Mouse (Mus musculus): Measurements from ENCODE around the gene Lpp.

Gene Lpp

DNA sequence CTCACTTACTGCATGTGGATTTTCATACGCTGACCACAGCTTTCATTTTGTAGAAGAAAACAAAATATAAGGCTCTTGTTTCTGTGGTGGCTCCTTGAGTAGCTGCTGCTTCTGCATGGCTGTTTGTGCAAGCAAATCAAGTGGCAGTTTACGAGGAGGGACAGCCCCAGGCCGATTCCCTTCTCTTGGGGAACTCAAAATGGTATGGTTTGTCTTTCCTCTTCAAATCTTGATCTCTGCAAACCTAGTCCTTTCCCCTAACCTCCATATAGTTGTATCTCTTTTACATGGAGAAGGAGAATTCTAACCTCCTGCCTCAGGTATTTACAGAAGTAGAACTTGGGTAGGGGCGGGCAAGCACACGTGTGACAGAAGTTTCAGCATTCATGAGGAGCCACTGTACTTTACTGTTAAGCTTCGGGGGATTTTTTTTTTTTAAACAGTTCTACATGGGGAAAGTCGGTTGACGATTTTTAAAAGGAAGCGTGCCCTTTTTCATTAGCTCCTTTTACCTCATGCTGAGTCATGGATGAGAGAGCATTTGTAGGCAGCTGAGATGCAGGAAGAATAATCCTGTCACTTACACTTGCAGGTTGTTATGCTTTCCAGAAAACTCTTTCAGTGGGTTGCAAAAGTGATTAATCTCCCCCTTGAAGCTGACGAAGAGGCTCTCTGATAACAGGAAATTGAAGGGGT, 344.2 kb downstream of the Lpp start:
- no peak for DNase-seq

DNA sequence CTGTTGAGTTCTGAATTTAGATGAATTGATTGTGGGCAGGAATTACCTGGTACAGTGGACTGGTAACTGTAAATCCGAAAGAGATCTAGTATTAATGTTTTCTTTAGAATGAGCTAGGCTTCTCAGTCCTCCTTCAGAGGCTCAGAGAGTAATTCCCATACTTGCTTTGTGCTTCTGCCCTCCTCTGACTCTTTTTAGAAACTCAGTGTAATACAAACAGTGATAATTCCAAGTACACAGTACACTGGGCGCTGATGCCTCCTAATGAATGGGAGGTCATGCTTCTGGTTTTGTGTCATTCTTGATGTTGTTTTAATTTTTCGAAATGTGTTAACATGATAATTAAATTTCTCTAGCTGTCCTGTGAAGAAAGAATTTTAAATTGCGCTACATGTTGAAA, 347.4 kb downstream of the Lpp start:
- no peak for DNase-seq

DNA sequence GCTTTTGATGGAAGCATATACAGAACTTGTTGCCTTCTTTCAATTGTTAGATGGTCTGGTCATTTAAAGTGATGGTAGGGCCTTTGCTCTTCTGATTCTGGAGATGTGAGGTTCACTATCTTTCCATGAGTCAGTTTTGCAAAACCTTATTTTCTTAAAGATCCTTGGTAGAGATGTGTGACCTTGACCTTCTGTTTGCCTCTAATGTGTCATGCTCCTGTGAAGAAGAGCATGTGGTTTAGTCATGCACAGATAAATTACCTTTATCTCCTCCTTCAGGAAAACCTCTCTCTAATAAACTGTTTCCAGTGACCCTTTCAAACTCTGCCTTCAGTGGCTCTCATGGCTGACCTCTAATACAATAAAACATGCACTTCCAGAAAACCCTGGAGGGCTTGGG, 356.5 kb downstream of the Lpp start:
- DNase-seq, result no peak

DNA sequence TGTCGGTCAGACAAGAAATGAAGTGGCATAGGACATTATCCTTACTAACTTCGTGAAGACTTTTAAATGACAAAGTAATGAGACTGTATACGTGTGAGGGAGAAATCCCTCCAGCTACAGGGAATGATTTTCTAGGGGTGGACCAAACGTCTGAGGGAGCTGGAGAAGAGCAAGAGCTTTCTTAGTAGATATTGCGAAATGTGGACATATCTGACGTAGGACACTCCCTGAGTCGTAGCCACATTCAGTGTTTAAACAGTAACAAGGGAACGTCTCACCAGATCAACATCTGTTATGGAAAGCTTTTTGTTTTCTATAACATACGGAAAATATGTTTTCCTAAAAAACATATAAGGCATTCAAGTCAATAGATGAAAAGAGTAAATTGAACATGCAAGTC, 362.8 kb downstream of the Lpp start:
- DNase-seq, result no peak

DNA sequence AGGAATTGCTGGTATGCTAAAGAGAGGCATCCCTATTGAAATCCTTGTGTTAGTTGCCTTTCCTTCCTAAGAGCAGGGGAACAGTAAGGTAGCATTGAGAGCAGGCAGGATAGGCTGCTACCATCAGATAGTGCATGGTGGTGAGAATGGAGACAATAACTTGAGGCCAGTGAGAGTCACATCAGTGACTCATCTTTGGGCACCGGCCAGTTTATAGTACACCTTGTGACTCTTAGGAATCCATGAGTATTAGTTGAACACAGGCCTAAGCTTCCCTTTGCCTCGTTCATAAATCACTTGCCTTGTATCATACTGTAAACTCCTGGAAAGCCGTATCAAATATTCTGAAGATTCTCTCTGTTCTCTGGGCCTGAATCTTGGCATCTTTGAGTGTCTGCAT, 372.7 kb downstream of the Lpp start:
- peak in 1 of 2 experiments; percentile 38 for DNase-seq

DNA sequence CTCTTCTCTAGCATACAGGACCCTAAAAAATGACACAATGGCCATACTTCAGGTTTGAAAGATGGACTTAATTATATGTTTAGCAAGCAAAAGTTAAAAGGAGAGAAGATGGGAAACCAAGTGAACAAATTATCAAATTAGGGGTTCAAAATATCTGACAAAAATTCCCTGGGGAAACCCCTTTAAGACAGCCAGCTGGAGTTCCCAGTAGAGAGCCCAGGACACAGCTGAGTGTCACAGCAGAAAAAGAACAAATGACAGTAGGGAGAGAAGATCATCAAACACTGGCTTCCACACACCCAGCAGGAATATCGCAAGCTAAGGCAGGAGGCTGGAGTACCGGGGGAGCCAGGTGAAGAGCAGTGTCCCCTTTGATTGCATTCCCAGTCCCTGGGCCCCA, 373.3 kb downstream of the Lpp start:
- no peak for DNase-seq

DNA sequence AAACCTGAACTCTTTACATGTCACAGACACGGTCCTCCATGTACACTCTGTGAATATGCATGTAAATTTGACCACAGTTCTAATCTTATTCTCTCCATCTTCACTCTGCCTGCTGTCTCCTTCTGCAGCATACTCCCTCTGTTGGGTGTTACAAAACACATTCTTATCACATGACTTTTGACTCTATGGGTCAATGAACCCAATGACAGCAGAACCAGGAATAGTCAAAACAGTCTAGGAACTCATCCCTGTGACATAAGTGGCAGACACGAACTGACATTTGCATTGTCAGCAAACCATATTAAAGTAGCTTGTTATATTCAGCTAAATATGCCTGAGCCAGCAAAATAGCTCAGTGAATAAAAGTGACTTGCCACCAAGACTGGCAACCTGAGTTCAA, 383.7 kb downstream of the Lpp start:
- no peak for DNase-seq

DNA sequence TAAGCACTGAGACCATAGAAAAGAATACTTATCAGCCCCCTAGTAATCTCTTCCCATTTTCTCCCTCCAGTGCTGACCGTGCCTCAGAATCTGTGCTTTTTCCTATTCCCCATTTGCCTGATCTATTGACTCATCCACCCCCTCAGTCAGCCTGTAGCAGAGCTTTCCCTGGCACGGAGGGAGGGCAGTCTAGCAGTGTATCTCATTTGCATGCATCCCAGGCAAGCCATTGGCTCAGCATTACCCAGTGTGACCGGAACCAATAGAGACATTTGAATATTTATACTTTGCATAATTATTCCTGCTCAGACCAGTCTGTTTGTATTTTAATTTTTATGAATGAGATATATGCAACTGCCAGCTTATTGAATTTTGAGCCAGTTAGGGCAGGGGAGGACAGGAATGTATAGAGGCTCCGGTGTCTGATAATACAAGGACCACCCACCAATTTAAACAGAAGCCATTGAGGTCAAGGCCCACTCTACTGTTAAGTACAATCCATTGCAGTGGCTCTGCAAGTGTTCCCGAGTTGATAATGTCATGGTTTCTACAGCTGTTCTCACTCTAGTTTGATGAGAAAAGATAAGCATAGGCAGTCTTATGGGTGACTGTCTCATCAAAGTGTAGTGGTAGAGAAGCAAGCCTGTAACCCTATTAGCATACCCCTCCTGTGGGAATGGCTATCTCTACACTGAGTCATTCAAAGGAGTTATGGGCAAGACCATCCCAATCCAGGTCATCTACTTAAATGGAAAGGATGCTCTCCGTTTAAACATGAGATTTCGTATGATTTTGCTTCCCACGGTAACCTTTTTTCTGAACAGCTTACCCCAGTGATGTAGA, 385.3 kb downstream of the Lpp start:
- no peak for DNase-seq

DNA sequence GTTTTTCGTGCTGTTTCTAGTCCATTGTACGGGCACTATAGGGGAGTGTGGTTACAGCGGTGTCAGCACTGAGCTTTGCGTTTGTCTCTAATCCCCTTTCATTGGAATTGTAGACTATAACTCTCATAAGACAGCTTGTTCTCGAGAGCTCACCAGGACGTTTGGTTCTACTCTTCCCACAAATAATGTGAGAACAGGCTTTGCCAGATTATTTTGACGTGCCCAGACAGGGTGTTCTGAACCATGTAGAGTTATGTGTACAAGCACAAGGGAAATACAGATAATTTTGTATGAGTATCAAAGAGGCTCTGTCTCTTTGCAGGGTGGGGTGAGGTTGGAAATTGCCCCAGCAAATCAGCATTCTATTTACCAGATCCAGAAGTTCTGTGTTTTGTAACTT, 387.2 kb downstream of the Lpp start:
- DNase-seq, result no peak

DNA sequence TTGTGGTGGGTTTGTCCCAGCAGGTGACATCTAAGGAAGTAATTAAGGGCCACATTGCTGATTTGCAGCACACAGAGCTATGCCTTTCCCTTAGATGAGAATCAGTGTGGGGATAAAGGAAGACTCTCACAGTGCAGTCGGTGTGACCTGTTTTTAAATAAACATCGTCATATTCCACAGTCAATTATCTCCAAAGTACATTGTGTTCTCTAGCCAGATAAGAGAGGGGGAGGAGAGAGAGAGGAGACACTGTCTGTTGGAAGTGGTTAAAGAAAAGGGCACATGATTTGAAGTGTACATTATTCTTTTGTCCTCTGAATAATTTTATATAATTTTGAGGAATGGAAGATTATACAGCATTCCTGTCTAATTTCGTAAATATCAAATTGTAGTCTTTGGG, 388.6 kb downstream of the Lpp start:
- no peak for DNase-seq

DNA sequence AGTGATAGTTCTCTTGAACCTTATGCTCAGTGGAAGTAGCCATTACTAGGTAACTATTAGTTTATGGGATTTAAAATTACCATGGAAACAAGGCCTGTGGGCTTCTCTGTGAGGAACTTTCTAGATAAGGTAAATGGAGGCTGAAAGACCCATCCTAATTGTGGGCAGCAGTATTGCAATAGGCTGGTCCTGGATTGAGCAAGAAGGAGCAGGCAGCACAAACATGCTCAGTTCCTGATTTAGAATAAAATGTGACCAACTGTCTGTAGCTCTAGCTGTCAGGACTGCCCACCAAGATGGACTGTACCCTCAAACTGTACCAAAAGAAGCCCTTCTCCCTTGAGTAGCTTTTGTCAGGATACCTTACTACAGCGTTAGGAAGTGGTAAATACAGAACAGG, 392.3 kb downstream of the Lpp start:
- no peak for DNase-seq

DNA sequence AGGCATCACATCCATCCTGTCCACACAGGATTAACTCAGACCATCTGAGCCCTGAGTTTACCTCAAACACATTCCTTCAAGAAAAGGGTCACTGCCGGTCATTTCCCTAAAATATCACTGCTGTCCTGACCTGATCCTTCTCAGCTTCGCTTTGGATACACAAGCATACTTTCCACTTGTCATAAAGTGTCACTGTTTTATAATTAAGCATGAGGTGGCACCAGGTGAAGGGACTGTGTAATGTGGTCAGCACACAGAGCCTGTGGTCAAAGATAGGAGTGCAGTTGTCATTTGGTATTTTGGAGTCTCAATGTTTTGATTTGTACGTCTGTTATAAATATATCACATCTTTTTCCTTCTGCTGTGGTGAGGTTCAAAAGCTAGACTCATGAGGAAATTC, 395.7 kb downstream of the Lpp start:
- DNase-seq, result no peak

DNA sequence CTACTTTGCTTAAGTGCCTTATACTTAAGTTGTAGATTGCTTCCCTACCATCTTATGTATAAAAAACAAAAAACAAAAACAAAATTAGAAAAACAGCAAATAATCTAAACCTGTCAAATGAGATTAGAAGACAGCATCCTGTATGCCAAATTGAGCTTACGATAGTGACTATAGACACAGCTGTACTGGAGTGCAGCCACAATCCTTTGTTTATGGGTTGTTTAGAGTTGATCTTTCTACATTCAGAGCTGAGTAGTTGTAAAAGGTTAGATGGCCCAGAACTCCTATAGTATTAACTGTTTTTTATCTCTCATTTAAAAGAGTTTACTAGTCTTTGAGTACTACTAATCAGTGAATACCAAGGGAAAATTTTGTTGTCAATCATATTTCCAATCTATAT, 398.1 kb downstream of the Lpp start:
- no peak for DNase-seq

DNA sequence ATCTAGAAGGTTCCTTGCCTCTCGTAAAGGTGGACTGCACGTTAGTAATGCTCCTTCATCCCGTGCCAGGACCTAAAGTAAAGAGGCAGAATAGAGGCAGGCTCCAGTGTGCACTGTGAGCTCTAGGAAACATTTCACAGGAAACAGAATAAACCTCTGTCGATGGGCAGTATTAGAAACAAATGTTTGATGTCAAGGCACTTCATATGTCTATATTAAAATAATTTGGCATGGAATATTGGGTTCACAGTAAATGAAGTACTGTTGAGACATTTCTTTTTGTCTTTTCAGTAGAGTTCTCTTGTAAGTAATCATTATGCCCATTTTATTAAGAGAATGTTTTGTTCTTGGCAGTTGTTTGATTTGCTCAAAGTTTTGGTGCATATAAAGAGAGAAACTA, 398.7 kb downstream of the Lpp start:
- DNase-seq, result no peak

DNA sequence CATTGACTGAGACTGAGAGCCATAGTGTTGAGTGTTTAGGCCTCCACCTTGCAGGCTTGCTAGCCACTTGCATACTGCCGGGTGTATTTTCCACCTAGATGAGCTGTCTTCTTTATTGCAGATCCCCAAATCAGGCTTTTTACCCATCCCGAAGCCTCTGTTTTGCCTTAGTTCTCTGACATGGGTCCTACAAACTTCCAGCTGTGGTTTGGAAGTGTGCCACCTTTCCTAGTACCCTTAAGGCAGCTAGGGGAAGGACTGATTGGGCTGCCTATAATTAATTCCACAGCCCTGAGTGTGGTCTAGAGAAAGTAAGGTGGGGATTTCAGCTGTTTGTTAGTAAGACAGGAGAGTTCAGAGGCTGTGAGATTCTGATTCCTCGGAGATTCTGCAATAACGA, 399.5 kb downstream of the Lpp start:
- DNase-seq, result no peak

DNA sequence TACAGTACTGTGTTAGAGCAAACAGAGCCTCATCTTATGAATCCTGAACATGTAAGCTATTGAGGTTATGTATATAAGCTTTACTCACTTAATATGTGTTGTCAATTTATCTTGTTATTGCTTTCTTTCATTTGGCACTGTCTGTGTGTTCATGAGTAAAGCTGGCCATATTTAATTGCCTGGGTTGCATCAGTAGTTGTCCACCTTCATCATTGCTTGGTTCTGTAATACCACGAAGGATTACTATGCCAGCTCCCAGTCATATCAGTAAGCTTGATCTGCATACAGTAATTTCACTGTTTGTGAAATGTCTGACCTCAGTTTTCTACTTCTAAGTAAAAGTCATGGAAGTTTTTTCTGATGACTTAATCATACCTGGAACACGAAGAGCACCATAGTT, 401.4 kb downstream of the Lpp start:
- no peak for DNase-seq

DNA sequence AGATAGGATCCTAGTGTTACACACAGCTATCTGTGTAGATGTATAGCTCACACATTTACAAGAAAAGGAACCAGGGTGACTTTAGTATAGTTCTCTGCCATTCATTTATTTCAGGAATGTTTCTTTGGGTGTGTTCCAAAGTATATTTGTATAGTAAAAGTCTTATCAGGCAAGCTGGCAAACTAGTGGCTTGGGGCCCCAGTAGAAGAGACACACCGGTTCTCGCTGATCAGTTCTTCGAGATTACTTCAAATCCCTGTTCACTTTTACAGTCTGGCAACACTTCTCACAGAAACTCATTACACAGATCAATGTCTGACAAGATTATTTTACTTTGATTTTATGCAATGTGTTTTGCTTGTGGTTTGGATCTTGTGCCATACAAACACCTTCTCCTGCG, 408.0 kb downstream of the Lpp start:
- no peak for DNase-seq

DNA sequence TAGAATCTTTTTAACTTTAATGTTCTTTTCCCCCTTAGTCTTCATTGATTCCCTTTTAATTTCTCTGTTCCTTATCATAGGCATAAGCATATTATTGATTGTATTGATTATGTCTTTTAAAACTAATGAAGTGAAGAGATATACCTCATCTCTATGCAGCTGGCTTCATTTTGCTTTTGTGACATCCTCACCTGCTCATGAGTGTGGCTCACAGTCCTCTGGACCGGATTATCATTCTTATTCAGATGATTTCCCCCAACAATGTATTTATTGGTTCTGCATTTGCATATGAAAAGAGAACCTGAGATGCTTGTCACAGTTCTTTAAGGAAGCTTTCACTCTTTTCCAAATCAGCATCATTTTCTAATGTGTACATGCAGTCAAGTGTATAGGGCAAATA, 408.5 kb downstream of the Lpp start:
- no peak for DNase-seq

DNA sequence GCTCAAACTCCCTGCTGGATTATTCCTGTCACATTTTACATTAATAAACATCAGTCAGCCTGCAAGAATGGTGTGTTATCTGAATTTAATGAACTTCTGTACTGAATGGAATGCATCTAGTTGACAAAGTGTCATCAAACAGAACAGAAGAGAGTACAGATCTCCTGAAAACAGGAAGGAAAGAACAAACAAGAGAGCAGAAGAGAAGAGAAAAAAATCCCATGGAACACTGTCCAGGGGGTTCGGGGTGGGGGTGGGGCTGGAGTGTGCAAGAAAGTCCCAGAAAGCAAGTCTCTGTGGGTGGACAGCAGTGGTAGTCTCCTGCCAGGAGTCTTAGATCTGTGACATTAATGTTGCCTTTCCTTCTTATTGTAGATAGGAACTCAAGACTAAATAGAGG, 412.8 kb downstream of the Lpp start:
- no peak for DNase-seq

DNA sequence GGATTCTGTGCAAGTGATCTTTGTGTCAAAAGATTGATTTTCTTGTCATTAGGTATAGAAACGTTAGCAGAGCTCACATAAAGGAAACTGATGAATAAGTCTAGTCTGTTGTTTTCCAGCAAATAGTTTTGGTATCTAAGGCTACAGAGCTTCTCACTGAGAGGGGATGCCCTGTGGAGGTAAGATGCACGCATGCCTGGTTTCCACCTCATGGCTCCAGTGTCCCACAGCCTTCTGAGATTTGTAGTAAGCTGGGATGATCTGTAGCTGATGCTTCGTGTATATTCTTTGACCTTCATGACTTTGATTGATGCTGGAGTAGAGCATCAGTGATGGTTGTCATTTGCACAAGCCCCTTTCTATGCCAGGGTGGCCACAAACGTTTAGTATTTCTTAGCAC, 414.3 kb downstream of the Lpp start:
- DNase-seq, result no peak

DNA sequence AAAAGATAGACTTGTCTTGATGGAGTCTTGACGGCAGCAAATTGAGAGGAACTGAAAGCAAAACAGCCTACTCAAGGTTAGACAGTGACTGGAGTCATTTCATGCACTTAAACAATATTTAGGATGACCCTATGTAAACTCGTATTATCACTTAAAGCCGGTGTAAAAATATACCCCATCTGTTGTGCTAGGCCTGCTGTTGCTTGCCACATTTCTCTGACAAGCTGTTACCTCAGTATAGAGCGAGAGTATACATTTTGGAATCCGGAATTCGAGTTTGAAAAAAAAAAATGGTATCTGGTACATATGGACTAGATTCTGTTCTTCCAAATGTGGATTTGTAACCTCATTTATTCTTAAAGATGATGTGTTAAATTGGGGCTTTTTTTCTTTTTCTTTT, 416.5 kb downstream of the Lpp start:
- DNase-seq, result no peak

DNA sequence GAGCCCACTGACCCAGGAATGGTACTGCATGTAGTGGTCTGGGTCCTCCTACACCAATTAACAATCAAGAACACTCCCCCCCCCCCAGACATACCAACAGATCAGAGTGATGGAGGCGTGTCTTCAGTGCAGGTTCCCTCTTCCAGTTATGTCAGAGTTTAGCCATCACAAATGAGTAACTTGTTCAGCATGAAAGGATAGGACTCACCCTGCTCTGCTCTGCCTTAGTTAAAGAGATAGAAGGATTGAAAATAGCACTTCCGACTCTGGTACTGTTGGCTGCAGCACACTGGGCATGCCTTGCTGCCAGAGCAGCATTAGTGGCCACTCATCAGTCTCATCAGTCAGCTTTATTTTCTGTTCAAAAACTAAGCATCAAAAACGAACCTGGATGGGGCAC, 423.3 kb downstream of the Lpp start:
- DNase-seq, result no peak

DNA sequence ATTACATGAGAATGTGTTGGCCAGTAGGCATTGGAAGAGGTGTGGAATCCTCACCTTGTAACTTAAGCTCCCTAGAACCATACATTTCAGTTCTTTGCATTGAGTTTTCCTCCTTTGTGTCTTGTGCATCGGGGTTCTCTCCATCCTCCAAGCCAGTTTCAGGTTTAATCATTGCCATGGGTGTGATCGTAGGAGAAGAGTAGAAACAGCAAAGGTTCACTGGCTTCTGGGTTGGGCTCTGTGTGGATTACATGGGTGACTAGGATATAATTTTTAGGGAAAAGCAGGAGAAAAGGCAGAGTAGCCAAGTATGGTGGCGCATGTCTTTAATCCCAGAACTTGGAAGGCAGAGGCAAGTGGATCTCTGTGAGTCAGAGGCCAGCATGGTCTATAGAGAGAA, 424.1 kb downstream of the Lpp start:
- DNase-seq, result no peak

DNA sequence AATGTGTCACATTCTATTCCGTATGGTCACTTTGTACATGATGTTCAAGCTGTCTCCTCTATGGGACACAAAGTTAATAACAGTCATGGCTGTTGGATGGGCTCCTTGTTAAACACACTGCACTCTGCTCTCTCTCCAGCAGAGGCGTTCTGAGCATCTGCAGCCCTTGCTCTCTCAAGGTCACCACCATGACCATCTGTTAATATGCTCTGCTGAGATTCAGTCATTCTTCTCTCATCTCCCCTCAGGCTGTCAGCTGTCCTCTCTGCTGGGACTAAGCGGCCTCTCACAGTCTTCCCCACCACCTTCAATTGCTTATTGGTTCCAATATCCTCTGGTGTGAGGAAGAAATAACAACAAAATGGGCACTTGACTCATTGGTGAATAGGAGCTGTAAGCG, 425.8 kb downstream of the Lpp start:
- DNase-seq, result peak; percentile 20 to 31

All from cerebellum, postnatal 25 days (tissue).